Mouse (Mus musculus): ENCODE measurements around the gene Pik3ip1. TPM values are rescaled to one million over a fixed set of nuclear protein-coding genes. Genes with fewer than 3 reads are reported as not detected.

The Pik3ip1 gene
- polyA plus RNA-seq, 1 experiment from 2014 or later, result 10.8 TPM

GRCm38 (mm10) chr11:3291311-3292061, 38.7 kb upstream of the Pik3ip1 start:
- ATAC-seq (ENCODE audit: borderline replicate concordance, extremely low read depth, low FRiP score, low TSS enrichment), result no peak
- WGBS, result 1% methylated on average over 26 of the region's 26 CpGs
- Histone ChIP-seq H3K4me2 (peak overlapping the region; percentile 96), H3K9ac (peak overlapping the region; percentile 99), H3K36me3 (peaks cover 34% of the 10 kb centered on the region), H3K27ac (peak overlapping the region; percentile 100), H3K4me3 (peak overlapping the region; percentile 90), H3K9me3 (no peaks in the 10 kb centered on the region), H3K4me1 (peaks cover 46% of the 10 kb centered on the region), H3K27me3 (no peaks in the 10 kb centered on the region)

GRCm38 (mm10) chr11:3292062-3292421, 38.2 kb upstream of the Pik3ip1 start:
- ATAC-seq (ENCODE audit: borderline replicate concordance, extremely low read depth, low FRiP score, low TSS enrichment), result peak; percentile 13
- Histone ChIP-seq H3K9ac (peak overlapping the region; percentile 99), H3K27me3 (no peaks in the 10 kb centered on the region), H3K4me3 (peak overlapping the region; percentile 90), H3K27ac (peak overlapping the region; percentile 100), H3K4me1 (peaks cover 46% of the 10 kb centered on the region), H3K36me3 (peaks cover 39% of the 10 kb centered on the region), H3K9me3 (no peaks in the 10 kb centered on the region), H3K4me2 (peak overlapping the region; percentile 96)
- WGBS, result under 1% methylated on average over 8 of the region's 8 CpGs

- peaks cover 47% of the 10 kb centered on the region for H3K36me3 ChIP-seq
- peaks cover 47% of the 10 kb centered on the region for H3K4me1 ChIP-seq
- peak overlapping the region; percentile 90 for H3K4me3 ChIP-seq
- H3K9me3 ChIP-seq, result no peaks in the 10 kb centered on the region
- peak overlapping the region; percentile 99 for H3K9ac ChIP-seq
- H3K27ac ChIP-seq, result peak overlapping the region; percentile 100
- WGBS, result 3% methylated on average over 8 of the region's 8 CpGs
- no peaks in the 10 kb centered on the region for H3K27me3 ChIP-seq
- peak; percentile 0; the same call in 1 of the 2 replicates for ATAC-seq (ENCODE audit: borderline replicate concordance, extremely low read depth, low FRiP score, low TSS enrichment)
- H3K4me2 ChIP-seq, result peak overlapping the region; percentile 96
Observed at GRCm38 (mm10) chr11:3292711-3293249, 37.4 kb upstream of the Pik3ip1 start.

GRCm38 (mm10) chr11:3293361-3293760, 36.8 kb upstream of the Pik3ip1 start:
- H3K9me3 ChIP-seq, result no peaks in the 10 kb centered on the region
- H3K27ac ChIP-seq, result peak overlapping the region; percentile 100
- H3K4me2 ChIP-seq, result peak overlapping the region; percentile 96
- H3K4me3 ChIP-seq, result peak overlapping the region; percentile 90
- peaks cover 43% of the 10 kb centered on the region for H3K4me1 ChIP-seq
- H3K36me3 ChIP-seq, result peaks cover 52% of the 10 kb centered on the region
- no peaks in the 10 kb centered on the region for H3K27me3 ChIP-seq
- no peak for ATAC-seq (ENCODE audit: borderline replicate concordance, extremely low read depth, low FRiP score, low TSS enrichment)
- WGBS, result 37% methylated on average over 4 of the region's 4 CpGs
- peak overlapping the region; percentile 99 for H3K9ac ChIP-seq

- Histone ChIP-seq H3K9ac (no peak overlapping the region), H3K27ac (no peak overlapping the region), H3K4me1 (peaks cover 42% of the 10 kb centered on the region), H3K4me3 (no peak overlapping the region), H3K4me2 (no peak overlapping the region; the same call in 1 of the 2 replicates), H3K9me3 (no peaks in the 10 kb centered on the region), H3K36me3 (peaks cover 65% of the 10 kb centered on the region), H3K27me3 (no peaks in the 10 kb centered on the region)
- ATAC-seq (ENCODE audit: borderline replicate concordance, extremely low read depth, low FRiP score, low TSS enrichment), result no peak
- 94% methylated on average over 2 of the region's 2 CpGs for WGBS
Observed at GRCm38 (mm10) chr11:3294641-3295040, 35.6 kb upstream of the Pik3ip1 start.

- H3K36me3 ChIP-seq, result peaks cover 77% of the 10 kb centered on the region
- no peaks in the 10 kb centered on the region for H3K9me3 ChIP-seq
- peaks cover 42% of the 10 kb centered on the region for H3K4me1 ChIP-seq
- no peak for ATAC-seq (ENCODE audit: borderline replicate concordance, extremely low read depth, low FRiP score, low TSS enrichment)
- no peak overlapping the region for H3K4me3 ChIP-seq
- no peak overlapping the region for H3K27ac ChIP-seq
- H3K9ac ChIP-seq, result no peak overlapping the region
- 44% methylated on average over 5 of the region's 5 CpGs for whole genome bisulfite sequencing
- no peak overlapping the region for H3K4me2 ChIP-seq
- no peaks in the 10 kb centered on the region for H3K27me3 ChIP-seq
Observed at GRCm38 (mm10) chr11:3296056-3296455, 34.1 kb upstream of the Pik3ip1 start.

- 81% methylated on average over 10 of the region's 10 CpGs for WGBS
Observed at GRCm38 (mm10) chr11:3297871-3298812, 32.1 kb upstream of the Pik3ip1 start.

GRCm38 (mm10) chr11:3298813-3299185, 31.4 kb upstream of the Pik3ip1 start:
- H3K9me3 ChIP-seq, result no peaks in the 10 kb centered on the region
- ATAC-seq (ENCODE audit: borderline replicate concordance, extremely low read depth, low FRiP score, low TSS enrichment), result no peak
- no peaks in the 10 kb centered on the region for H3K27me3 ChIP-seq
- WGBS, result 88% methylated on average over 14 of the region's 14 CpGs
- no peak overlapping the region for H3K9ac ChIP-seq
- H3K4me1 ChIP-seq, result peaks cover 47% of the 10 kb centered on the region
- peaks cover 98% of the 10 kb centered on the region for H3K36me3 ChIP-seq
- no peak overlapping the region for H3K27ac ChIP-seq
- H3K4me2 ChIP-seq, result no peak overlapping the region
- no peak overlapping the region for H3K4me3 ChIP-seq

More at GRCm38 (mm10) chr11:3297871-3298812, 32.1 kb upstream of the Pik3ip1 start:
- H3K27me3 ChIP-seq, result no peaks in the 10 kb centered on the region
- no peaks in the 10 kb centered on the region for H3K9me3 ChIP-seq
- ATAC-seq (ENCODE audit: borderline replicate concordance, extremely low read depth, low FRiP score, low TSS enrichment), result no peak
- H3K4me3 ChIP-seq, result no peak overlapping the region
- no peak overlapping the region for H3K9ac ChIP-seq
- no peak overlapping the region for H3K4me2 ChIP-seq
- H3K27ac ChIP-seq, result no peak overlapping the region
- peaks cover 51% of the 10 kb centered on the region for H3K4me1 ChIP-seq
- H3K36me3 ChIP-seq, result peaks cover 98% of the 10 kb centered on the region

- ATAC-seq (ENCODE audit: borderline replicate concordance, extremely low read depth, low FRiP score, low TSS enrichment), result no peak
- peaks cover 28% of the 10 kb centered on the region for H3K4me1 ChIP-seq
- over 99% methylated on average over 5 of the region's 5 CpGs for WGBS
- H3K36me3 ChIP-seq, result peaks cover 97% of the 10 kb centered on the region
- no peaks in the 10 kb centered on the region for H3K9me3 ChIP-seq
- no peaks in the 10 kb centered on the region for H3K27me3 ChIP-seq
- no peak overlapping the region for H3K27ac ChIP-seq
- no peak overlapping the region for H3K4me2 ChIP-seq
- no peak overlapping the region for H3K9ac ChIP-seq
- H3K4me3 ChIP-seq, result no peak overlapping the region
Observed at GRCm38 (mm10) chr11:3301075-3301474, 29.1 kb upstream of the Pik3ip1 start.

- Histone ChIP-seq H3K36me3 (peaks cover 96% of the 10 kb centered on the region), H3K4me3 (no peak overlapping the region), H3K4me2 (no peak overlapping the region), H3K9me3 (no peaks in the 10 kb centered on the region), H3K4me1 (peaks cover 28% of the 10 kb centered on the region), H3K27ac (peak overlapping the region; percentile 72), H3K27me3 (no peaks in the 10 kb centered on the region), H3K9ac (no peak overlapping the region)
- ATAC-seq (ENCODE audit: borderline replicate concordance, extremely low read depth, low FRiP score, low TSS enrichment), result 0 out of 2 replicates have a peak, but pooled peaks have one; percentile 5
- WGBS, result 59% methylated on average over 4 of the region's 4 CpGs
Observed at GRCm38 (mm10) chr11:3302385-3302784, 27.8 kb upstream of the Pik3ip1 start.

GRCm38 (mm10) chr11:3302792-3303191, 27.4 kb upstream of the Pik3ip1 start:
- Histone ChIP-seq H3K4me2 (no peak overlapping the region), H3K36me3 (peaks cover 96% of the 10 kb centered on the region), H3K27ac (peak overlapping the region; percentile 72), H3K4me3 (no peak overlapping the region), H3K9me3 (no peaks in the 10 kb centered on the region), H3K9ac (no peak overlapping the region), H3K4me1 (peaks cover 25% of the 10 kb centered on the region), H3K27me3 (no peaks in the 10 kb centered on the region)
- WGBS, result 52% methylated on average over 4 of the region's 4 CpGs
- ATAC-seq (ENCODE audit: borderline replicate concordance, extremely low read depth, low FRiP score, low TSS enrichment), result peak; percentile 60; the same call in 1 of the 2 replicates
